Mouse (Mus musculus) kidney, adult 8-10 months (tissue): ENCODE measurements around the gene Jph2.
"Not testable (repeated sequence)": the region's sequence is repeated elsewhere in the genome, so short reads cannot be mapped to it uniquely, and the experiment has no call there.

Source experiments
- DNase-seq, 2 experiments: peaks; one replicate each; pipeline ENCODE4 v3.0.0; 2022

Gene Jph2

GRCm38 (mm10) chr2:163397905-163398304 is at the start of gene Jph2:
Jph2 (minus strand) TSS chr2:163397993.
- no peak for DNase-seq

DNA sequence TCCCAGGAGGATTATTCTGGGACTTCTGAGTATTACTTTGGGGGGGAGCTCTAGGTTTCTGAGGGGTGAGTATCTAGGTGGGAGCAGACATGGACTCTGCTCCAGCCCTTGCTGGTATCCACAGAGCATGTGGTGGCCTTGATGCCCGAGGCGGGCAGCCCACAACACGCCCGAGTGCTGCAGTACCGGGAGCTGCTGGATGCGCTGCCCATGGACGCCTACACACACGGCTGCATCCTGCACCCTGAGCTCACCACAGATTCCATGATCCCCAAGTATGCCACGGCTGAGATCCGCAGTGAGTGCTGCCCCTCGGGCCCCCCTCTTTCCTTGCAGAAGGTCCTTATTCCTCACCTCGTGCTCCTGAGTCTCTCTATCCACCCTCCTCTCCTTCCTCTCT is 49.6 kb upstream of the Jph2 start:
- DNase-seq, result no peak

DNA sequence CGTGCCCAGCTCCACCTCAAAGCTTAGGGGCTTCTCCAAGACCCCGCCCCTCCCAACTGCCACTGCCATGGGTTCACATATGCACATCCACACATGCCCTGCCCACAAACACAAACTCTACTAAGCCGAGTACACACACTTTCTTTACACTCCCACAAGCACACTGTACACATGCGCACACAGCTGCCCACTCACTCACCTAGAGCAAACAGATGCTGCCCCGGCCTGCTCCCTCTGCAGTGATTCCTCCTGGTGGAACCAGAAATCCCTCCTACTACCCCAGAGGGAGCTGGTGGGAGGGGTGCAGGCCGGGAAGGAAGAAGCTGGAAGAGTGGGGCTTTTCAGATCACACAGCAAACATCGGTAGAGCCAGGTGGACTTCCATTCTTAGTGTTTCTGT is 46.2 kb upstream of the Jph2 start:
- DNase-seq, result no peak

DNA sequence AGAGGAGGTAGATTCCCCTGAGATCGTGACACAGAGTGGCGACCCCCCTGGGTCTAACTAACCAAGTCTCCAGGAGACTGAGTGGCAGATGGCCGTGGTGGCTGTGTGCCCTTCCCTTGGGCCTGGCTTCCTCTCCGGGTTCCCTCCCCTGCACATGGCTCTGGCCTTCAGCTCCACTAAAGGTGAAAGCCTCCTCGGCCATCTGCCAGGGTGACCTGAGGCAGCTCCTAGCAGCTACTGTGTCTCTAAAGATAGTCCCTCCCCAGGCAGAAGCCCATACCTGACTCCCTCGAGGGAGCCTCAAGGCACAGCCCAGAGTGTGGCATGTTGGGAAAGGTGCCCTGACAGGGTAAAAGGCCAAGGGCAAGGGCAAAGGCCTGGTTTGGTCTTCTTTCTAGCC is 45.8 kb upstream of the Jph2 start:
- DNase-seq, result no peak

- no peak for DNase-seq
Observed at GRCm38 (mm10) chr2:163439488-163439887, 41.7 kb upstream of the Jph2 start.

DNA sequence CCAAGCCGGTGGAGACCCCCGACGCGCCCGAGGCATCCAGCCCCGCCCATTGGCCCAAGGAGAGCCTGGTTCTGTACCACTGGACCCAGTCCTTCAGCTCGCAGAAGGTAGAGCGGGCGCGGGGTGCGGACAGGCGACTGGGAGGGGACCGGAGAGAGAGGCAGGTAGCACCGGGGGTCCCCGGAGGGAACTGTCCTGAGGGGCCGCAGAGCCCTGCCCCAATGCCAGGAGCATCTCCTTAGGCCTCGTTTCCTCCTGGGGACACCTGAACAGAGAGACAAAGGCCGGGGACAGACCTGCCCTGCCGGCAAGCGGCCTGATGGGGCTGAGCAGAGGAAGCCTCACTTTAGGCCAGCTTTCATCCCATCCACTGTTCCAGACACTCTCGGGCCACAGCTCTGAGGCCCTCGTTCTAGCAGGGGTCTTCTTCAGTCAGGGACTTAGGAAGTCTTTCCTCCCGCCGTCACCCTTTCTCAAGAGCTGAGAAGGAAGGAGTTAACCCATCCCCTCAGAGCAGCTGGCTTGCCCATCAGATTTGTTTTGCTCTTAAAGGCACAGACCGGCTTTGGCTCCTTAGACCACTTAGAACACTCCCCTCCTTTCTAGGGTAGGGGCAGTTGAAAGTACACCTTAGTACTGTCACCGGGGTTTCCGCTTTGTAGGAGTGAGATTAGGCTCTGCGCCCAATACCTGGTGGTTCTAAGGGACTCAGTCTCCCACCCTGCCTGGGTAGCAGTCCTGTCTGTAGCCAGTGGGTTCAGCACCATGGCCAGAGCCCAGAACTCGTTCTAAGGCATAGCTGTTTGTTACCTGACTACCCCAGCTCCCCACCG is 41.0 kb upstream of the Jph2 start:
- DNase-seq, result peak in 1 of 2 experiments; percentile 23

- no peak for DNase-seq
Observed at GRCm38 (mm10) chr2:163438246-163438618, 40.4 kb upstream of the Jph2 start, which contains the start of gene Gdap1l1. Gdap1l1 (plus strand) TSS chr2:163438476.

- DNase-seq, result no peak
Observed at GRCm38 (mm10) chr2:163437800-163438199, 40.0 kb upstream of the Jph2 start.

DNA sequence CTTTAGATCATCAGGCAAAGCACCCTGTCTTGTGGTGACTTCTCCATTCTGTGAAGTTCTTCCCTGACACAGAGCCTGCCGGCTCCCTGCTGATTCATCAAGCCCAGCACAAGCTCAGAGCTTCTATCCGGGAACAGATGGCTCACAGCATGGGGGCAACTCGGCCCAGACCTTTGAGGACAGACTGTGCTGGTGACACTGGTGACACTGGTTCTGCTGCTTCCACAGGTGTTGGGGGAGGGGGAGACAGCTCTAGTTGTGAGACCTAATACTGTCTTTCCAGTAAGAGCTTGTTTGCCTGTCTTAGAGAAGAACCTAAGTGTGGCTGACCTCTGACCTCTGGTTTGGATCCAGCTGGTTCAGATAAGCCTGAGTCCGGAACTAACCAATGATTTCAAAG is 36.2 kb upstream of the Jph2 start:
- no peak for DNase-seq

DNA sequence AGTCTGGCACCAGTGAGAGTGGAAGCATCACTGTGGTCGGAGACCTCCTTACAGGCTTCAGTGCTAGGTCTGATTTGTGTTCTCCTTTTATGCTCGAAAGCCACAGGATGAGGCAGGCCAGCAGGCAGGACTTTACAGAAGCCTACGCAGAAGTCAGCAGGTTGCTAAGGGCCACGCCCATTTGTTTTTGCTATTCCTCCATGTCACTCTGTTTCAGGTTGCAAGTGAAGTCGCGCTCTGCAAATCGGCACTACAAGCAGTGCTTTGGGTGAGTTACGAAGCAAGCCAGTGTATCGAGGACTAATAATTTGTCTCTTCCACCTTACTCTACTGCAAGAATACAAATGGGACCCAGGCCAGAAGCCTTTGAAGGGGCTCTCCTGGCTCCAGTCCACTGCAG is 33.5 kb upstream of the Jph2 start:
- DNase-seq, result no peak

GRCm38 (mm10) chr2:163428346-163429011 is 30.7 kb upstream of the Jph2 start:
- no peak for DNase-seq

- no peak for DNase-seq
Observed at GRCm38 (mm10) chr2:163424597-163424996, 26.8 kb upstream of the Jph2 start, which contains the start of gene Oser1. Oser1 (minus strand) TSS chr2:163424697.

DNA sequence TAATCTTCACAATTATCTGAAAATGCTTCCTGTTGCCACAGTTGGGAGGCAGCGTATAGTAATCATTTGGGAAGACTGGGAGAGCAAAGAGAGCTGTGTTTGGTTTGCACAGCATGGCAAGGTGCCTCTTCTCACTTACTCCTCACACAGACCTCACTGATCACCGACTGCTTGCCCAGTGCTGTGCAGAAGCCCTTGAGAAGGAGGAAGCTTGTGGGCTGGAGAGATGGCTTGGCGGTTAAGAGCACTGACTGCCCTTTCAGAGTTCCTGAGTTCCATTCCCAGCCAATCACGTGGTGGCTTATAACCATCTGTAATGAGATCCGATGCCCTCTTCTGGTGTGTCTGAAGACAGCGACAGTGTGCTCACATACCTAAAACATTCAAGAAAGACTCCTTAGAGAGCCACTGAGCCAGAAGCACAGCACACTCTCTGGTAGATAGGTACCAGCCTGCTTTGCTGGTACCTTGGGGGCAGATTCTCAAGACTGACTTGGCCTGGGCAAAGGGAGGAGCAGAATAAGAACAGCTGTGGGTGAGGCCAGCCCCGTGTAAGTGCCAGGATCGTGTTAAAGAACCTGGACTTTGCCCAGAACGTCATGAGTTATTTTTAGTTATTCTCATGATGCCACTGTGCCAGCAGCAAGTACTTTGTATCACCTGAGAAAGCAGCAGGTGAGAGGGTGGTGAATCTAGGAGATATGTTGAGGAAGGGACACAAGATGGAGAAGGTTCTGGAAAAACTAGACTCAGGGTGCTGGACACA is 25.3 kb upstream of the Jph2 start:
- DNase-seq, result peak; percentile 64 to 70

- no peak for DNase-seq
Observed at GRCm38 (mm10) chr2:163420366-163420886, 22.6 kb upstream of the Jph2 start.

DNA sequence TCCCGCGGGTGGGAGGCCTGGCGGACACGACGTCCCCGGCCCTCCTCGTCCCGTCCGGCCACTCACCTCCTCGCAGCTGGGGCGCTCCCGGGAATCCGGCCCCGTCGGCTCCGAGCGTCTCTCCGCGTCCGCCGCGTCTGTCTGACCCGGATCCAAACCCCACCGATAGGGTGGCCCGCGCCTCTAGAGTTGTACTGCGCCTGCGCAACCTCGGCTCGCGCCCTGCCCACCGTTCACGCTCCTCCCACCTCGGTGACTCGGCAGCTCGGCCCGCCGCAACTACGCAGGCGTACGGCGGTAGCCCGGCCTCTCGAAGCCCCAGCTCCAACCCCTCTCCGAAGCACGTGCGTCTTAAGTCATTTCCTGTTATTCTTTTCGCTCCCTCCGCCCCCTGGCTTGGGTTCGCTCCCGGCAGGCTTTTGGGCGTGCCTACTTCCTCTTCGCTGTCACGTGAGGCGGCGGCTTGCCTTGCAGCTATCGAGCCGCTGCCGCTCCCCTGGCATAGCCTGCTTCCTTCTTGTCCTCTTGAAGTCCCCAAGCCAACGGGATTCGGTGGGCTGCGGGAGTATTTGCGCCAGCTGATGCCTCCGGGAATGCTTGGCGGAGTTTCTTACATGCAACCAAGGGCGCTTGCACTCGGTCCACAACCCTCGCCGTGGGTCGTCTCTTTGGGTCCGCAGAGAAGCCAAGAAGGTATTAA is 21.7 kb upstream of the Jph2 start:
- peak; percentile 99 for DNase-seq

- DNase-seq, result peak; percentile 49 to 50
Observed at GRCm38 (mm10) chr2:163418841-163419345, 21.1 kb upstream of the Jph2 start.

- DNase-seq, result no peak
Observed at GRCm38 (mm10) chr2:163417830-163418229, 20.0 kb upstream of the Jph2 start.

GRCm38 (mm10) chr2:163417026-163417425 is 19.2 kb upstream of the Jph2 start:
- no peak for DNase-seq

DNA sequence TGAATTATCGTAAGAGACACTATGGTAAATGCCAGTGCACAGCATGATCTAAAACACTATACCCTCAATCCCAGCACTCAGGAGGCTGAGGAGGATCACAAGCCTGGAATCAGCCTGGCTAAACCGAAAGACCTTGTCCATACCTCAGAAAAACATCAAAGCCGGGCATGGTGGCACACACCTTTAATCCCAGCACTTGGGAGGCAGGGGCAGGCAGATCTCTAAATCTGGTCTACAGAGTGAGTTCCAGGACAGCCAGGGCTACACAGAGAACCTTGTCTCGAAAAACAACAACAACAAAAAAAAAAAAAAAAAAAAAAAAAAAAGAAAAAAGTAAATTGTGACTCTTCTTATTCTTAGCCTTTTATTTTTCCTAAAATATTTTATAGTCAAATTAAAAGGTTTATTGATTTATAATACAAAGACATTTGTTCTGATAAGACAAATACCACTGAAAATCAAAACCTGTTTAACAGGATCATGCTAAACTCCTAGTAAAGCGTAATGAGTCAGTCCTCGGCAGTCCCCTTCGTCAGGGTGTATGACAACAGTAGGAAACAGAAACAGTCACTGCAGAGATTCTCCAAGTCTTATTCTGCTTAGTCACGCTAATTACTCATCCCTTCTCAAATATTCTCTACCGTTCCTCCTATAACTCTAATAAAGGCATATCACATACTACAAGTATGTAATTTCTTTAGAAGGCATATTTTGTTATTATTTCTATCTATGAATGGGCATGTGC is 15.2 kb upstream of the Jph2 start:
- no peak for DNase-seq

DNA sequence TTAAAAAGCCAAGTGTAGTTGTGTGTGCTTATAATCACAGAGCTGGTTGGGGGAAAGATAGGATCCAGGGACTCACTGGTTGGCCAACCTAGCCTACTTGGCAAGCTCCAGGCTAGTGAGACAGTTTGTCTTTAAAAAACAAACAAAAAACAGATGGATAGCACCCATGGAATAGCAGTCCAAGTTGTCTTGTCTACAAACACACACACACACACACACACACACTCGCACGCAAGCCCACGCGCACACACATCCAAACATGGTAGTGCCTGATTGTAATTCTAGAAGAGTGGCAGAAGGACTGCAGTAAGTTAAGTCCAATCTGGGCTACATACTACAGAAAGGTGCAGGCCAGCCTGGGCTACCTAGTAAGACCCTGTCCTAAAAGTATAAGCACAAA is 14.6 kb upstream of the Jph2 start:
- DNase-seq, result no peak

- no peak for DNase-seq
Observed at GRCm38 (mm10) chr2:163411840-163412239, 14.0 kb upstream of the Jph2 start.

GRCm38 (mm10) chr2:163411344-163411743 is 13.6 kb upstream of the Jph2 start:
- not testable (repeated sequence) for DNase-seq
